Mouse (Mus musculus) limb, embryonic 13.5 days (tissue): Measurements from ENCODE around the gene Spns3. TPM values are rescaled to one million over a fixed set of nuclear protein-coding genes. Genes with fewer than 3 reads are reported as not detected.

Experiments used
- ATAC-seq: fragments of 200-750 bp; cut with Nextera tagmentation; 2 replicates; pipeline ENCODE4 v1.8.0; 2017; ENCODE audit warnings: low read depth, moderate number of reproducible peaks, moderate TSS enrichment; ENCODE audit not compliant: low FRiP score
- H3K27ac ChIP-seq: fragments of 300-500 bp; sonication (generic); 2 replicates; pipeline ENCODE4 v1.5.1; 2015; ENCODE audit warnings: inconsistent platforms, mild to moderate bottlenecking, moderate library complexity
- H3K27me3 ChIP-seq: fragments of 300-500 bp; sonication (generic); 2 replicates; pipeline ENCODE4 v1.6.1; 2015; ENCODE audit warnings: mild to moderate bottlenecking, inconsistent platforms
- H3K36me3 ChIP-seq: fragments of 300-500 bp; sonication (generic); 2 replicates; pipeline ENCODE4 v1.6.1; 2015; ENCODE audit warnings: inconsistent platforms, mild to moderate bottlenecking, moderate library complexity
- H3K4me1 ChIP-seq: fragments of 300-500 bp; sonication (generic); 2 replicates; pipeline ENCODE4 v1.6.1; 2015; ENCODE audit warnings: inconsistent platforms
- H3K4me2 ChIP-seq: fragments of 300-500 bp; sonication (generic); replicated peaks from 2 replicates; pipeline ENCODE4 v1.6.1; 2015; ENCODE audit warnings: inconsistent platforms, mild to moderate bottlenecking, moderate library complexity
- H3K4me3 ChIP-seq: fragments of 300-500 bp; sonication (generic); 2 replicates; pipeline ENCODE4 v1.5.1; 2015; ENCODE audit warnings: moderate library complexity, mild to moderate bottlenecking, inconsistent platforms
- H3K9ac ChIP-seq: fragments of 300-500 bp; sonication (generic); 2 replicates; pipeline ENCODE4 v1.6.1; 2015; ENCODE audit warnings: mild to moderate bottlenecking, inconsistent platforms
- H3K9me3 ChIP-seq: fragments of 300-500 bp; sonication (generic); 2 replicates; pipeline ENCODE4 v1.6.1; 2016; ENCODE audit warnings: inconsistent platforms
- WGBS: fragments of 180-500 bp; shearing (Covaris S2); methylation state at CpG from one replicate; pipeline ENCODE4 v1.1.7; 2015; 5-methylcytosine and 5-hydroxymethylcytosine counted together
- polyA plus RNA-seq: library from polyadenylated mRNA; unstranded; fragments of >200 nt; fragmentation: Nextera tagmentation; extraction: Ambion mirVana; gene quantifications from 2 replicates; pipeline ENCODE4 v1.2.1, GENCODE M21; 2015

Spns3 gene
- polyA plus RNA-seq, 1 experiment from 2014 or later: 0.20 TPM

- Histone ChIP-seq H3K9me3 (no peaks in the 10 kb centered on the region), H3K36me3 (no peaks in the 10 kb centered on the region), H3K27me3 (no peaks in the 10 kb centered on the region), H3K9ac (no peak overlapping the region), H3K4me2 (no peak overlapping the region), H3K4me3 (no peak overlapping the region), H3K4me1 (no peaks in the 10 kb centered on the region), H3K27ac (no peak overlapping the region)
- WGBS: 79% methylated on average over 4 of the region's 4 CpGs
- no peak for ATAC-seq
These were observed 24.1 kb downstream of the Spns3 start for GRCm38 (mm10) chr11:72526190-72526589.

DNA sequence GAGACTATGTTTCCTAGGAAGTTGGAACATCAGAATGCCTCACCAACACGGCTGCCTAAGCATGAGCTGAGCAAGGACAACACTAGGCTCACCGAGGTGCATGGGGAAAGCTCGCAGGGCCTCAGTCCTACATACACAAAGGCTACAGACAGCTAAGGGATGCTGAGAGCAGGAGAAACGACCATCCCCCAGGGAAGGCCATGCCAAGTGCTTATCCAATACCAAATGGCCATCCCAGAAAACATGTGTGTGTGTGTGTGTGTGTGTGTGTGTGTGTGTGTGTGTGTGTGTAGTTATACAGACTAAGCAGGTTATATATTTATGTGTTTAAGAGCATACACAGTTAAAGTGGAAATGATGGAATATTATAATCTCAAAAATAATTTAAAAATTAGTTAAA lies 26.6 kb downstream of the Spns3 start:
- Histone ChIP-seq H3K36me3 (no peaks in the 10 kb centered on the region), H3K4me1 (no peaks in the 10 kb centered on the region), H3K4me3 (no peak overlapping the region), H3K27me3 (no peaks in the 10 kb centered on the region), H3K9ac (no peak overlapping the region), H3K4me2 (no peak overlapping the region), H3K9me3 (no peaks in the 10 kb centered on the region), H3K27ac (no peak overlapping the region)
- 57% methylated on average over 4 of the region's 4 CpGs for WGBS
- no peak for ATAC-seq

- H3K4me2 ChIP-seq: no peak overlapping the region
- no peak overlapping the region for H3K4me3 ChIP-seq
- 76% methylated on average over 5 of the region's 5 CpGs for WGBS
- no peak overlapping the region for H3K27ac ChIP-seq
- H3K4me1 ChIP-seq: no peaks in the 10 kb centered on the region
- no peaks in the 10 kb centered on the region for H3K36me3 ChIP-seq
- H3K9me3 ChIP-seq: no peaks in the 10 kb centered on the region
- no peaks in the 10 kb centered on the region for H3K27me3 ChIP-seq
- ATAC-seq: no peak
- no peak overlapping the region for H3K9ac ChIP-seq
These were observed 27.7 kb downstream of the Spns3 start for GRCm38 (mm10) chr11:72522616-72523041.

- Histone ChIP-seq H3K9ac (no peak overlapping the region), H3K9me3 (no peaks in the 10 kb centered on the region), H3K27ac (no peak overlapping the region), H3K4me3 (no peak overlapping the region), H3K27me3 (no peaks in the 10 kb centered on the region), H3K4me2 (no peak overlapping the region), H3K4me1 (no peaks in the 10 kb centered on the region), H3K36me3 (no peaks in the 10 kb centered on the region)
- no peak for ATAC-seq
- WGBS: 77% methylated on average over 5 of the region's 5 CpGs
These were observed 28.4 kb downstream of the Spns3 start for GRCm38 (mm10) chr11:72521598-72522541.

- Histone ChIP-seq H3K27me3 (no peaks in the 10 kb centered on the region), H3K27ac (no peak overlapping the region), H3K4me1 (no peaks in the 10 kb centered on the region), H3K4me2 (no peak overlapping the region), H3K9me3 (no peaks in the 10 kb centered on the region), H3K4me3 (no peak overlapping the region), H3K36me3 (no peaks in the 10 kb centered on the region), H3K9ac (no peak overlapping the region)
- ATAC-seq: no peak
- WGBS: 66% methylated on average over 3 of the region's 3 CpGs
These were observed 30.4 kb downstream of the Spns3 start for GRCm38 (mm10) chr11:72519895-72520294.

- no peak for ATAC-seq
- no peaks in the 10 kb centered on the region for H3K9me3 ChIP-seq
- whole genome bisulfite sequencing: 65% methylated on average over 4 of the region's 4 CpGs
These were observed 31.1 kb downstream of the Spns3 start for GRCm38 (mm10) chr11:72519189-72519588.

DNA sequence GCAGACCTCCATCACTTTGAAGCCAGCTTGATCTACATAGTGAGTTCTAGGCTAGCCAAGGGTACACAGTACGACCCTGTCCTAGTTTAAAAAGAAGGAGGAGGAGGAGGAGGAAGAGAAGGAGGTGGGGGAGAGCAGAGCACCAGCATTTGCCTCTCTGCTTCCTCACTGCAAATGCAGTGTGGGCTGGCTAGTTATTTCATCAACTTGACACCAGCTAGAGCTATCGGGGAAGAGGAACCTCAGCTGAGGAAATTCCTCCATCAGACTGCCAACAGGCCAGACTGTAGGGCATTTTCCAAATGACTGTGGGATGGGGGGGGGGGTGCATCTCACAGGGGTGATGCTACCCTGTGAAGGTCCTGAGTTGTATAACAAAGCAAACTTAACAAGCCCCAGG lies 31.9 kb downstream of the Spns3 start:
- no peak overlapping the region for H3K4me2 ChIP-seq
- ATAC-seq: no peak
- H3K27me3 ChIP-seq: no peaks in the 10 kb centered on the region
- H3K9me3 ChIP-seq: no peaks in the 10 kb centered on the region
- no peaks in the 10 kb centered on the region for H3K4me1 ChIP-seq
- H3K9ac ChIP-seq: no peak overlapping the region
- H3K36me3 ChIP-seq: no peaks in the 10 kb centered on the region
- H3K27ac ChIP-seq: no peak overlapping the region
- H3K4me3 ChIP-seq: no peak overlapping the region
- WGBS: 55% methylated on average over 2 of the region's 2 CpGs

More at GRCm38 (mm10) chr11:72519189-72519588, 31.1 kb downstream of the Spns3 start:
- no peak overlapping the region for H3K27ac ChIP-seq
- no peak overlapping the region for H3K4me3 ChIP-seq
- no peaks in the 10 kb centered on the region for H3K36me3 ChIP-seq
- no peaks in the 10 kb centered on the region for H3K27me3 ChIP-seq
- H3K9ac ChIP-seq: no peak overlapping the region
- H3K4me1 ChIP-seq: no peaks in the 10 kb centered on the region
- no peak overlapping the region for H3K4me2 ChIP-seq

- Histone ChIP-seq H3K27ac (no peak overlapping the region), H3K9me3 (no peaks in the 10 kb centered on the region), H3K9ac (no peak overlapping the region), H3K4me1 (no peaks in the 10 kb centered on the region), H3K27me3 (no peaks in the 10 kb centered on the region), H3K4me2 (no peak overlapping the region), H3K4me3 (no peak overlapping the region), H3K36me3 (no peaks in the 10 kb centered on the region)
- WGBS: 53% methylated on average over 3 of the region's 3 CpGs
- no peak for ATAC-seq
These were observed 35.3 kb downstream of the Spns3 start for GRCm38 (mm10) chr11:72514967-72515366.

DNA sequence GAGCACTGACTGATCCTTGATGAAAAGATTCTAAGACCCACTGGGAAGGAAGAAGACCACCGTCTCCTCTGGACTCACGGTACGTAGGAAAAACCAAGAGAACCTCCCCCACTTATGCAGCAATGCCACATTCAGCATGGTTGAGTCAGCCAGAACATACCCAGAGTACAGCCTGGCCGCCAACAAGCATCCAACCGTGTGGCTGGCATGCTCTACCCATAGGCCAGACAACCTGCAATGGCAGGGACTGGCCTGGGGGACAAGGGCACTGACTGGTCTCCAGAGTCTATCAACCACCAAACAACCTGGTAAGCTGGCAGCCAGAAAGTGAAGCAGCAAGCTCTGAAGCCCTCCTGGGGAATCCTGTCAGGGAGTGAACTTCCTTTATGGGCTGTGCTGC lies 41.7 kb downstream of the Spns3 start:
- Histone ChIP-seq H3K9ac (no peak overlapping the region), H3K4me1 (peaks cover 7% of the 10 kb centered on the region), H3K27ac (no peak overlapping the region), H3K4me2 (no peak overlapping the region), H3K9me3 (no peaks in the 10 kb centered on the region), H3K4me3 (no peak overlapping the region), H3K36me3 (no peaks in the 10 kb centered on the region), H3K27me3 (no peaks in the 10 kb centered on the region)
- no peak for ATAC-seq
- WGBS: 90% methylated on average over 5 of the region's 5 CpGs

GRCm38 (mm10) chr11:72507651-72508050 lies 42.7 kb downstream of the Spns3 start:
- Histone ChIP-seq H3K27ac (no peak overlapping the region), H3K27me3 (no peaks in the 10 kb centered on the region), H3K4me3 (no peak overlapping the region), H3K4me2 (no peak overlapping the region), H3K36me3 (no peaks in the 10 kb centered on the region), H3K9me3 (no peaks in the 10 kb centered on the region), H3K9ac (no peak overlapping the region), H3K4me1 (peaks cover 17% of the 10 kb centered on the region)
- no peak for ATAC-seq

DNA sequence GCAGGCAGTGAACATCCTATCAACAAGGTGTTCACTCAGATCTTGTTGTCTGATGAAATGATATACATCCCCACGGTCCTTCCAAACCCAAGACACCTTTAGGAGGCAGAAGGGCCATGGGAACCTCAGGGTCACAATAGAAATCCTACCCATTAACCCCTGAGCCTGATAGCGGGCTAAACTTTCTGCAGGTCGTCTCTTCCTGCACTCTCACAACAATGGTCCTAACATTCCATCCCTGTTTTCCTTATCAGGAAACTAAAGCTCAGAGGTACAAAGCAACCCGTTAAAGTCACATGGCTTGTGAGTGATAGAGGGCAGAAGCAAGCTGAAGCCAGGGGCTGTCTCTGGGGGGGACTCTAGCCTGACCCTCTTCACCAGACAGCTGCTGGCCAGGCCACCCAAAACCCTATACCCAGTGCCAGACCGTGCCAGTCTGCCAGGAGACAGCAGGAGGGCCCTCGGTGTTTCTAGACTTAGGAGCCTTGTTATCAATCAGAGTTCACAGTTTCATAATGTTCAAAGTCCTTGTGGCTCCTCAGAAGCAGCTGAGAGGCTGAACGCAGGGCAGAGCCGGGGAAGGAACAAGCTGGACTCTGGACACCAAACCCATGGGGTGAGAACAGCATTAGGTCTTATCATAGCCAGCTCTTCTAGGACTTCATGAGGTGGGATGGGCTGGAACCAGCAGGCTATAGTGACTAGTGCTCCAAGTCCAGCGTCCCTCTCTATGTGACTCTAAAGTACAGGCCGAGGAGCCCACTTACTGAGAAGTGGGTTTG lies 46.1 kb downstream of the Spns3 start:
- no peak overlapping the region for H3K4me3 ChIP-seq
- H3K36me3 ChIP-seq: no peaks in the 10 kb centered on the region
- no peaks in the 10 kb centered on the region for H3K27me3 ChIP-seq
- H3K4me2 ChIP-seq: no peak overlapping the region
- no peak overlapping the region for H3K9ac ChIP-seq
- 69% methylated on average over 10 of the region's 10 CpGs for WGBS
- peaks cover 43% of the 10 kb centered on the region for H3K4me1 ChIP-seq
- H3K27ac ChIP-seq: no peak overlapping the region
- no peak for ATAC-seq
- no peaks in the 10 kb centered on the region for H3K9me3 ChIP-seq

GRCm38 (mm10) chr11:72503501-72503921 lies 46.8 kb downstream of the Spns3 start:
- Histone ChIP-seq H3K4me2 (no peak overlapping the region), H3K4me3 (no peak overlapping the region), H3K9me3 (no peaks in the 10 kb centered on the region), H3K9ac (no peak overlapping the region), H3K27ac (no peak overlapping the region), H3K36me3 (no peaks in the 10 kb centered on the region), H3K27me3 (no peaks in the 10 kb centered on the region), H3K4me1 (peaks cover 43% of the 10 kb centered on the region)
- ATAC-seq: no peak
- 20% methylated on average over 5 of the region's 5 CpGs for WGBS
